Mouse (Mus musculus): Measurements from ENCODE around the gene Grik3. TPM values are rescaled to one million over a fixed set of nuclear protein-coding genes. Genes with fewer than 3 reads are reported as not detected.

Grik3 gene
- polyA plus RNA-seq, 1 experiment, result not detected

- no peaks in the 10 kb centered on the region for H3K36me3 ChIP-seq (ENCODE audit: control insufficient read depth)
- peaks cover 6% of the 10 kb centered on the region for H3K27me3 ChIP-seq (ENCODE audit: control insufficient read depth)
- H3K4me3 ChIP-seq (replicated peaks), result no peak overlapping the region
- TF ChIP-seq GATA1 (IDR thresholded peaks at IDR 0.05; ENCODE audit: low read length) (no peak), TAL1 (IDR thresholded peaks at IDR 0.05; ENCODE audit: low read length) (no peak)
- H3K4me1 ChIP-seq (ENCODE audit: control insufficient read depth), result no peaks in the 10 kb centered on the region
- no peaks in the 10 kb centered on the region for H3K9me3 ChIP-seq (ENCODE audit: control insufficient read depth, low read length)
Observed at GRCm38 (mm10) chr4:125534991-125535401, 44.5 kb downstream of the Grik3 start.

GRCm38 (mm10) chr4:125535465-125535864 lies 45.0 kb downstream of the Grik3 start:
- Histone ChIP-seq H3K4me3 (replicated peaks) (no peak overlapping the region), H3K27me3 (ENCODE audit: control insufficient read depth) (peaks cover 6% of the 10 kb centered on the region), H3K4me1 (ENCODE audit: control insufficient read depth) (no peaks in the 10 kb centered on the region), H3K36me3 (ENCODE audit: control insufficient read depth) (no peaks in the 10 kb centered on the region), H3K9me3 (ENCODE audit: control insufficient read depth, low read length) (no peaks in the 10 kb centered on the region)
- TF ChIP-seq TAL1 (IDR thresholded peaks at IDR 0.05; ENCODE audit: low read length), result no peak
- no peak for TF ChIP-seq GATA1 (IDR thresholded peaks at IDR 0.05; ENCODE audit: low read length)

GRCm38 (mm10) chr4:125535977-125536376 lies 45.5 kb downstream of the Grik3 start:
- Histone ChIP-seq H3K9me3 (ENCODE audit: control insufficient read depth, low read length) (no peaks in the 10 kb centered on the region), H3K4me1 (ENCODE audit: control insufficient read depth) (no peaks in the 10 kb centered on the region), H3K27me3 (ENCODE audit: control insufficient read depth) (peaks cover 6% of the 10 kb centered on the region), H3K36me3 (ENCODE audit: control insufficient read depth) (no peaks in the 10 kb centered on the region), H3K4me3 (replicated peaks) (no peak overlapping the region)
- TF ChIP-seq GATA1 (IDR thresholded peaks at IDR 0.05; ENCODE audit: low read length), result no peak
- TF ChIP-seq TAL1 (IDR thresholded peaks at IDR 0.05; ENCODE audit: low read length), result no peak

- Histone ChIP-seq H3K27me3 (ENCODE audit: control insufficient read depth) (peaks cover 6% of the 10 kb centered on the region), H3K4me1 (ENCODE audit: control insufficient read depth) (no peaks in the 10 kb centered on the region), H3K9me3 (ENCODE audit: control insufficient read depth, low read length) (no peaks in the 10 kb centered on the region), H3K4me3 (replicated peaks) (no peak overlapping the region), H3K36me3 (ENCODE audit: control insufficient read depth) (no peaks in the 10 kb centered on the region)
- TF ChIP-seq GATA1 (IDR thresholded peaks at IDR 0.05; ENCODE audit: low read length) (no peak), TAL1 (IDR thresholded peaks at IDR 0.05; ENCODE audit: low read length) (no peak)
Observed at GRCm38 (mm10) chr4:125538301-125538965, 47.9 kb downstream of the Grik3 start.

GRCm38 (mm10) chr4:125539617-125540016 lies 49.1 kb downstream of the Grik3 start:
- Histone ChIP-seq H3K9me3 (ENCODE audit: control insufficient read depth, low read length) (no peaks in the 10 kb centered on the region), H3K27me3 (ENCODE audit: control insufficient read depth) (peaks cover 3% of the 10 kb centered on the region), H3K4me1 (ENCODE audit: control insufficient read depth) (no peaks in the 10 kb centered on the region), H3K36me3 (ENCODE audit: control insufficient read depth) (no peaks in the 10 kb centered on the region), H3K4me3 (replicated peaks) (no peak overlapping the region)
- no peak for TF ChIP-seq TAL1 (IDR thresholded peaks at IDR 0.05; ENCODE audit: low read length)
- TF ChIP-seq GATA1 (IDR thresholded peaks at IDR 0.05; ENCODE audit: low read length), result no peak

GRCm38 (mm10) chr4:125543171-125543570 lies 52.7 kb downstream of the Grik3 start:
- Histone ChIP-seq H3K36me3 (ENCODE audit: control insufficient read depth) (no peaks in the 10 kb centered on the region), H3K9me3 (ENCODE audit: control insufficient read depth, low read length) (no peaks in the 10 kb centered on the region), H3K4me1 (ENCODE audit: control insufficient read depth) (no peaks in the 10 kb centered on the region), H3K27me3 (ENCODE audit: control insufficient read depth) (no peaks in the 10 kb centered on the region), H3K4me3 (replicated peaks) (no peak overlapping the region)
- TF ChIP-seq TAL1 (IDR thresholded peaks at IDR 0.05; ENCODE audit: low read length), result no peak
- TF ChIP-seq GATA1 (IDR thresholded peaks at IDR 0.05; ENCODE audit: low read length), result no peak

- H3K4me1 ChIP-seq (ENCODE audit: control insufficient read depth), result no peaks in the 10 kb centered on the region
- H3K27me3 ChIP-seq (ENCODE audit: control insufficient read depth), result no peaks in the 10 kb centered on the region
- TF ChIP-seq TAL1 (IDR thresholded peaks at IDR 0.05; ENCODE audit: low read length) (no peak), GATA1 (IDR thresholded peaks at IDR 0.05; ENCODE audit: low read length) (no peak)
- H3K4me3 ChIP-seq (replicated peaks), result no peak overlapping the region
- no peaks in the 10 kb centered on the region for H3K9me3 ChIP-seq (ENCODE audit: control insufficient read depth, low read length)
- H3K36me3 ChIP-seq (ENCODE audit: control insufficient read depth), result no peaks in the 10 kb centered on the region
Observed at GRCm38 (mm10) chr4:125544947-125545767, 54.7 kb downstream of the Grik3 start.

GRCm38 (mm10) chr4:125545768-125546220 lies 55.3 kb downstream of the Grik3 start:
- Histone ChIP-seq H3K36me3 (ENCODE audit: control insufficient read depth) (no peaks in the 10 kb centered on the region), H3K27me3 (ENCODE audit: control insufficient read depth) (no peaks in the 10 kb centered on the region), H3K4me3 (replicated peaks) (no peak overlapping the region), H3K4me1 (ENCODE audit: control insufficient read depth) (no peaks in the 10 kb centered on the region), H3K9me3 (ENCODE audit: control insufficient read depth, low read length) (no peaks in the 10 kb centered on the region; the same call in 1 of the 2 replicates)
- TF ChIP-seq GATA1 (IDR thresholded peaks at IDR 0.05; ENCODE audit: low read length) (no peak), TAL1 (IDR thresholded peaks at IDR 0.05; ENCODE audit: low read length) (no peak)

- no peaks in the 10 kb centered on the region for H3K36me3 ChIP-seq (ENCODE audit: control insufficient read depth)
Observed at GRCm38 (mm10) chr4:125548190-125548589, 57.7 kb downstream of the Grik3 start.

More at GRCm38 (mm10) chr4:125548190-125548589, 57.7 kb downstream of the Grik3 start:
- TF ChIP-seq TAL1 (IDR thresholded peaks at IDR 0.05; ENCODE audit: low read length) (no peak), GATA1 (IDR thresholded peaks at IDR 0.05; ENCODE audit: low read length) (no peak)
- no peak overlapping the region for H3K4me3 ChIP-seq (replicated peaks)
- H3K9me3 ChIP-seq (ENCODE audit: control insufficient read depth, low read length), result no peaks in the 10 kb centered on the region; the same call in 1 of the 2 replicates
- no peaks in the 10 kb centered on the region for H3K4me1 ChIP-seq (ENCODE audit: control insufficient read depth)
- no peaks in the 10 kb centered on the region for H3K27me3 ChIP-seq (ENCODE audit: control insufficient read depth)
